Mouse (Mus musculus) natural killer cell, adult 2 months (primary cell): ENCODE data around the gene Gm28363.
"Not testable (repeated sequence)": the region's sequence is repeated elsewhere in the genome, so short reads cannot be mapped to it uniquely, and the experiment has no call there.

Source experiments
- DNase-seq, 2 experiments: peaks; one replicate each; pipeline ENCODE4 v3.0.0; 2022; ENCODE audit warnings: low spot score in 2 of 2

Gm28363 gene

GRCm38 (mm10) chr1:117696831-117697230 is at the start of gene Gm28363:
Gene Gm28363, plus strand, starts transcription at chr1:117697131.
- not testable (repeated sequence) for DNase-seq

- not testable (repeated sequence) for DNase-seq
These were observed 46.7 kb upstream of the Gm28363 start for GRCm38 (mm10) chr1:117650236-117650635.
